Mouse (Mus musculus) CH12.LX (cell line): ENCODE measurements at regions not wholly inside any gene's neighbourhood (a gene's known extent, or its start where the extent isn't known, plus 50 kb on each side); places are given as distances from the start of the nearest gene placed in this dataset.

Experiments used
- DNase-seq: peaks from one replicate; pipeline ENCODE4 v3.0.0-alpha.2; 2013; ENCODE audit errors: extremely low read depth
- H3K27ac ChIP-seq: 2 replicates; pipeline ENCODE4 v1.5.1; 2012; ENCODE audit warnings: low read depth, mild to moderate bottlenecking, control low read depth, moderate library complexity; ENCODE audit not compliant: insufficient read depth
- H3K27me3 ChIP-seq: replicated peaks from 2 replicates; pipeline ENCODE3; 2012; ENCODE audit warnings: inconsistent platforms
- H3K36me3 ChIP-seq, 2 experiments: replicated peaks in 1 of 2; 2 replicates each; pipeline versions ENCODE3 to v1.6.1; 2012; ENCODE audit warnings: inconsistent platforms in 1 of 2, low read length in 1 of 2, mild to moderate bottlenecking in 1 of 2, mixed read lengths in 1 of 2, moderate library complexity in 1 of 2; ENCODE audit not compliant: control insufficient read depth in 1 of 2, insufficient read depth in 1 of 2
- H3K4me1 ChIP-seq, 2 experiments: 2 replicates each; pipeline ENCODE4 v1.6.1; 2012; ENCODE audit warnings: inconsistent platforms in 1 of 2, moderate library complexity in 1 of 2; ENCODE audit not compliant: insufficient read depth in 2 of 2, control insufficient read depth in 1 of 2
- H3K4me2 ChIP-seq: 2 replicates; pipeline ENCODE4 v1.6.1; 2012; ENCODE audit warnings: low read depth, mild to moderate bottlenecking, control low read depth; ENCODE audit not compliant: poor library complexity, insufficient read depth, severe bottlenecking
- H3K4me3 ChIP-seq, 3 experiments: fragments of 150-350 bp in 1 of 3; sonication (generic) in 1 of 3; replicated peaks in 1 of 3; 2 replicates each; pipeline versions ENCODE3 to v1.5.1; 2011 to 2012; ENCODE audit warnings: low read depth in 2 of 3, low read length in 2 of 3, mild to moderate bottlenecking in 2 of 3, moderate library complexity in 2 of 3, control low read depth in 1 of 3, improper control_type of control experiment in 1 of 3, inconsistent platforms in 1 of 3, mixed read lengths in 1 of 3; ENCODE audit not compliant: poor library complexity in 1 of 3
- H3K79me2 ChIP-seq: replicated peaks from 2 replicates; pipeline ENCODE4 v1.6.1; 2012; ENCODE audit warnings: mild to moderate bottlenecking, moderate library complexity; ENCODE audit not compliant: control insufficient read depth, poor library complexity, insufficient read depth, severe bottlenecking; ENCODE audit errors: extremely low read depth
- H3K9ac ChIP-seq: 2 replicates; pipeline ENCODE4 v1.6.1; 2012; ENCODE audit warnings: low read depth, mild to moderate bottlenecking, control low read depth, moderate library complexity; ENCODE audit not compliant: insufficient read depth
- H3K9me3 ChIP-seq: replicated peaks from 2 replicates; pipeline ENCODE3; 2012; ENCODE audit warnings: low read length, inconsistent platforms, mixed read lengths
- BHLHE40 ChIP-seq: IDR thresholded peaks from 2 replicates; pipeline ENCODE4 v1.6.1; 2011; ENCODE audit warnings: mild to moderate bottlenecking, low read depth, low read length, improper control_type of control experiment
- CHD1 ChIP-seq: IDR thresholded peaks from 2 replicates; pipeline ENCODE4 v1.6.1; 2012; ENCODE audit warnings: low read depth, low read length, improper control_type of control experiment, inconsistent platforms
- CHD2 ChIP-seq: IDR thresholded peaks from 2 replicates; pipeline ENCODE4 v1.6.1; 2011; ENCODE audit warnings: low read length, improper control_type of control experiment
- ELF1 ChIP-seq: IDR thresholded peaks from 2 replicates; pipeline ENCODE4 v1.6.1; 2014; ENCODE audit warnings: low read depth, mild to moderate bottlenecking, inconsistent platforms, low read length, improper control_type of control experiment
- ETS1 ChIP-seq: conservative IDR thresholded peaks from 2 replicates; pipeline ENCODE4 v1.6.1; 2012; ENCODE audit warnings: low read depth, mild to moderate bottlenecking, inconsistent platforms, low read length, improper control_type of control experiment, moderate library complexity
- GABPA ChIP-seq: IDR thresholded peaks from 2 replicates; pipeline ENCODE4 v1.6.1; 2012; ENCODE audit warnings: low read depth, low read length, improper control_type of control experiment, inconsistent platforms; ENCODE audit not compliant: insufficient replicate concordance
- IRF4 ChIP-seq: IDR thresholded peaks from 2 replicates; pipeline ENCODE4 v1.6.1; 2014; ENCODE audit warnings: low read depth, mild to moderate bottlenecking, inconsistent platforms, low read length, improper control_type of control experiment
- JUN ChIP-seq: IDR thresholded peaks from 2 replicates; pipeline ENCODE4 v1.6.1; 2011; ENCODE audit warnings: low read depth, mild to moderate bottlenecking, low read length, improper control_type of control experiment, moderate library complexity; ENCODE audit not compliant: insufficient read depth
- JUND ChIP-seq: conservative IDR thresholded peaks from 2 replicates; pipeline ENCODE4 v1.6.1; 2011; ENCODE audit warnings: low read depth, low read length, improper control_type of control experiment
- MAFK ChIP-seq: IDR thresholded peaks from 2 replicates; pipeline ENCODE4 v1.6.1; 2011; ENCODE audit warnings: low read length, improper control_type of control experiment; ENCODE audit not compliant: insufficient replicate concordance
- MXI1 ChIP-seq: IDR thresholded peaks from 2 replicates; pipeline ENCODE4 v1.6.1; 2011; ENCODE audit warnings: mild to moderate bottlenecking, low read depth, low read length, improper control_type of control experiment
- MYC ChIP-seq: IDR thresholded peaks from 2 replicates; pipeline ENCODE4 v1.6.1; 2011; ENCODE audit warnings: low read depth, mild to moderate bottlenecking, improper control_type of control experiment, low read length
- NELFE ChIP-seq: IDR thresholded peaks from 2 replicates; pipeline ENCODE4 v1.6.1; 2011; ENCODE audit warnings: low read depth, low read length, improper control_type of control experiment
- RAD21 ChIP-seq: IDR thresholded peaks from 2 replicates; pipeline ENCODE4 v1.6.1; 2011; ENCODE audit warnings: low read depth, mild to moderate bottlenecking, low read length, improper control_type of control experiment, moderate library complexity
- RCOR1 ChIP-seq: conservative IDR thresholded peaks from 2 replicates; pipeline ENCODE4 v1.6.1; 2012; ENCODE audit warnings: low read depth, mild to moderate bottlenecking, inconsistent platforms, low read length, improper control_type of control experiment
- SIN3A ChIP-seq: IDR thresholded peaks from 2 replicates; pipeline ENCODE4 v1.6.1; 2012; ENCODE audit warnings: low read length, improper control_type of control experiment, inconsistent platforms
- TCF12 ChIP-seq: IDR thresholded peaks from 2 replicates; pipeline ENCODE4 v1.6.1; 2014; ENCODE audit warnings: low read depth, mild to moderate bottlenecking, inconsistent platforms, low read length, improper control_type of control experiment
- UBTF ChIP-seq: IDR thresholded peaks from 2 replicates; pipeline ENCODE4 v1.6.1; 2012; ENCODE audit warnings: low read depth, mild to moderate bottlenecking, inconsistent platforms, low read length, improper control_type of control experiment, moderate library complexity
- USF1 ChIP-seq: IDR thresholded peaks from 2 replicates; pipeline ENCODE4 v1.6.1; 2014; ENCODE audit warnings: low read depth, mild to moderate bottlenecking, inconsistent platforms, low read length, improper control_type of control experiment
- USF2 ChIP-seq: conservative IDR thresholded peaks from 2 replicates; pipeline ENCODE4 v1.6.1; 2011; ENCODE audit warnings: low read depth, low read length, improper control_type of control experiment
- ZC3H11A ChIP-seq: IDR thresholded peaks from 2 replicates; pipeline ENCODE4 v1.6.1; 2012; ENCODE audit warnings: low read depth, mild to moderate bottlenecking, inconsistent platforms, low read length, improper control_type of control experiment
- ZMIZ1 ChIP-seq: IDR thresholded peaks from 2 replicates; pipeline ENCODE4 v1.6.1; 2012; ENCODE audit warnings: low read depth, mild to moderate bottlenecking, inconsistent platforms, low read length, improper control_type of control experiment
- dilution Hi-C: fragments of 300-500 bp; cut with MboI; formaldehyde crosslinking; loops from 2 replicates; pipeline ENCODE4 v1.14.3; 2020; ENCODE audit warnings: low sequenced_read_pairs; ENCODE audit not compliant: extremely low pct_unique_long_range_greater_than_20kb, extremely low pct_ligation_motif_present
- in situ Hi-C: fragments of 300-500 bp; cut with MboI; formaldehyde crosslinking; loops from 3 replicates; pipeline ENCODE4 v1.14.3; 2019; ENCODE audit warnings: low sequenced_read_pairs, low pct_ligation_motif_present, low pct_unique_long_range_greater_than_20kb, mixed read lengths

DNA sequence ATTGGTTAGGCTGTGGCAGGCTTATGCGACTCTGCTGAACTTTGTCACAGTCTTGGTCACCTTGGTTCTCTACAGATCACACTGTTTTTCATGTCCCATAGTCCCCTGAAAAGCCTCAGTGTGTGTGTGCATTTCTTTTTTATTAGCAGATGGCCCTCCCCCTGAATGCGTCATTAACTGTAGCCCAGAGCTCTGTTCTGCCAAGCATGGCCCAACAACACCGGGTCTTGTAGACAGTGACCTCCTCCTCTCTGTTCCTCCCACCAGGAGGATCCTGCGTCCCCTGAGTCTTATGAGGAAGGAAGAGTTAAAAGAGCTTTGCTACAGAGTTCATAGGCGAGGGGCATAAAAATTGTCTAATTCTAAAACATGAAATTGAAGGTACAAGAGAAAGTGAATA, 103.5 kb upstream of the Rpl34 start:
- in situ Hi-C loops, result no loop called here
- dilution Hi-C loops, result no loop called here
- H3K9me3 ChIP-seq, result no peaks in the 10 kb centered on the region

DNA sequence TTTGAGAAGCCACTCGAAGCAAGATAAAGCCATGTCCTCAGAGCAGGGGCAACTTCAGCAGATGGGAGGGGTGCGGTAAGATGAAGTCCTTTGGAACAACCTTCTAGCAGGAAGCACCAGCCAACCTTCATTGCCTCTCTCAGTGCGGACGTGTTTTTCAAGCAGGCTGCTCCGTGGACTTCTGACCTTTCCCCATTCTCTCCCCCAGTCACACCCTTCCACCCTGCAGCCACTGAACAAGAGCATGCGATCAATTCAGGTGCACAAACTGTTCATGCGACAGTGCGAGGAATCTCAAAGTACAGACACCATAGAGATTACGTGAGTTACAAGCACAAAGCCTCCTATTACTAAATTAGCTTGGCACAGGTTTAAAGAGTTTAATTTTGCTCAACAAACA, 102.9 kb upstream of the Rpl34 start:
- DNase-seq, result no peak
- dilution Hi-C loops, result no loop called here
- Histone ChIP-seq H3K27ac (no peak overlapping the region), H3K4me2 (no peak overlapping the region), H3K4me3 (no peak overlapping the region), H3K36me3 (no peaks in the 10 kb centered on the region), H3K27me3 (no peaks in the 10 kb centered on the region), H3K9ac (no peak overlapping the region), H3K79me2 (no peaks in the 10 kb centered on the region), H3K4me1 (peaks cover 6 to 12% of the 10 kb centered on the region in 2 experiments), H3K9me3 (no peaks in the 10 kb centered on the region)
- in situ Hi-C loops, result no loop called here
- no peak for TF ChIP-seq ETS1
- TF ChIP-seq IRF4, result no peak
- no peak for TF ChIP-seq TCF12
- no peak for TF ChIP-seq GABPA
- no peak for TF ChIP-seq RAD21
- TF ChIP-seq ELF1, result no peak
- no peak for TF ChIP-seq ZC3H11A
- TF ChIP-seq NELFE, result no peak

More for the DNA sequence above, 103.5 kb upstream of the Rpl34 start:
- Histone ChIP-seq H3K9ac (no peak overlapping the region), H3K4me1 (peaks cover 6 to 10% of the 10 kb centered on the region in 2 experiments), H3K4me2 (no peak overlapping the region), H3K27ac (no peak overlapping the region), H3K4me3 (no peak overlapping the region), H3K36me3 (no peaks in the 10 kb centered on the region), H3K27me3 (no peaks in the 10 kb centered on the region), H3K79me2 (no peaks in the 10 kb centered on the region)
- no peak for DNase-seq
- TF ChIP-seq MAFK (no peak), GABPA (no peak)

DNA sequence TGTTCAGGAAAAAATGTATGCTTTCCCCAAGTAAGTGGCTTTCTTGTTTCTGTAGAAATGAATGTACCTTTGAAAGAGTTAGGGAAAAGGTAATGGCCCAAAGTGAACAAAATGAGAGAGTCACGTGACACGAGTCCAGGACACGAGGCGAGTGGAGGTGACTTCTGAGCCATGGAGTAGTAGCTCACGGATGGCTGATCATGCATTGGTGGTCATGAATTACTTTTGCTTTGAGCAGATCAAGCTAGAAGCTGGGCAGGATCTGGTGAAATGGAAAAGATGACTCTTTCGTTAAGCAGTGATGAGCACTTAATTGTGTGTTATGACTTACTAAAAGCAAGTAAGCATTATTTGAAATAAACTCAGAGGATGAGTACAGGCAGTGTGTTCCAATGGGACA, 101.6 kb upstream of the Rpl34 start:
- Histone ChIP-seq H3K4me3 (no peak overlapping the region), H3K36me3 (no peaks in the 10 kb centered on the region), H3K4me2 (no peak overlapping the region), H3K4me1 (peaks cover 6 to 12% of the 10 kb centered on the region in 2 experiments), H3K9ac (no peak overlapping the region), H3K27ac (no peak overlapping the region), H3K9me3 (no peaks in the 10 kb centered on the region), H3K27me3 (no peaks in the 10 kb centered on the region), H3K79me2 (no peaks in the 10 kb centered on the region)
- DNase-seq, result peak; percentile 39
- TF ChIP-seq RCOR1 (no peak), MYC (no peak), SIN3A (no peak), ELF1 (no peak), BHLHE40 (peak; percentile 90), ETS1 (0 out of 2 replicates have a peak, but pooled peaks have one; percentile 9), CHD1 (no peak), JUND (peak; percentile 69), ZMIZ1 (no peak), UBTF (no peak), GABPA (no peak), JUN (peak; percentile 53; the same call in 1 of the 2 replicates), USF2 (peak; percentile 80), MXI1 (no peak), CHD2 (no peak), USF1 (peak; percentile 74), IRF4 (no peak)
- dilution Hi-C loops (no loop called here), in situ Hi-C loops (no loop called here)
